Mouse (Mus musculus): Measurements from ENCODE around the gene Crkl. TPM values are rescaled to one million over a fixed set of nuclear protein-coding genes. Genes with fewer than 3 reads are reported as not detected.

Gene Crkl
- 45.6 and 46.2 TPM in 2 replicates for polyA plus RNA-seq (2014; fragmentation: Nextera tagmentation; extraction: Ambion mirVana)

DNA sequence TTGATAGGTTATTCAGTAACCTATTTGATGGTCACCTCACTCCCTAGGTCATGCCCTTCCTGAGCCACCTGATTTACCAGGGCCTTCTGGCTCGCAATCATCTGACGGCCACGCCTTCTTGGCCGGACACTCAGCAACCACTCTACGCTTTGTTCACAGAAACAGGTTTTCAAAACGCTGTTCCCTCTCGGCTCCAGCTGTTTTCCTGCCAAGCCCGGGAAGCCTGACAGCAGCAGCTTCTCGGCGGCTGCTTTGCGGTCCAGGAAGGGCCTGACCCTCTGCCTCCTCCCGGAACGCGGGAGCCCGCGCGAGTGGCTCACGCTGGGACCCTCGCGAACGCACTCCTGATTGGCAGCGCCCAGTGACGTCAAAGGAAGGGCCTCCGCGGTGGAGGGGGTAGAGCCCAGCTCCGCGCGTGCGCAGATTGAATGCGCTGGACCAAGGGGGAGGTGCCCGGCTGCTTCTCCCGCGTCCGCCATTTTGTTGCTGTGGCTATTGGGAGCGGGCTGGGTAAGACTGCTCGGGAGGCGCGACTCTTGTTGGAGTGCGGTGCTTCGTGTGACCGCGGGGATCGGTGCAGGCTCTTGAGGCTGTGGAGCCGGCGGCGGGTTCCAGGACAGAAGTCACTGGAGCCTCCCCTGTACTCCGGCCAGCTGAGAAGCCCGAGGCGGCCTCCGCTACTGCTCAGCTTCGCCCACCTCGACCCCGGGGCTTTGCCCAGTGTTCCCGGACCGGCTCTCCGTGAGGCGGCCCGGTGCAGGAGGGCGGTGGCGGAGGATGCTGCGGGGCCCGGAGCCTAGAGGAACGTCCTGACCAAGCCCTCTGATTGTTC, at the start of gene Crkl:
TSS of gene Crkl (plus strand) at position 447 of the 832 bp plus-strand sequence.
- peak within 1 kb of the TSS; percentile 81 for H3K27ac ChIP-seq (ENCODE audit: low read depth, low read length)
- peak within 1 kb of the TSS; percentile 93 for H3K9ac ChIP-seq (ENCODE audit: low read depth, low read length)
- DNase-seq (ENCODE audit: low spot score) (peak; percentile 99), ATAC-seq (replicated peaks; ENCODE audit: low FRiP score) (peak; percentile 95)
- H3K27me3 ChIP-seq (replicated peaks; ENCODE audit: control insufficient read depth, insufficient read depth, low read length) = no peaks in the 10 kb centered on the region
- H3K4me1 ChIP-seq (replicated peaks; ENCODE audit: control insufficient read depth, insufficient read depth, low read length) = peaks cover 16% of the 10 kb centered on the region
- H3K9me3 ChIP-seq (ENCODE audit: control insufficient read depth, low read length) = no peaks in the 10 kb centered on the region
- peak within 1 kb of the TSS; percentile 89 for H3K4me2 ChIP-seq
- peaks cover 13% of the 10 kb centered on the region; the same call in 1 of the 2 replicates for H3K36me3 ChIP-seq (ENCODE audit: control insufficient read depth, insufficient read depth, low read length)
- H3K4me3 ChIP-seq (ENCODE audit: low read depth, low read length) = peak within 1 kb of the TSS; percentile 90
- WGBS = under 1% methylated on average over 63 of the region's 63 CpGs

GRCm38 (mm10) chr16:17402855-17403254, 48.9 kb upstream of the Crkl start:
- Histone ChIP-seq H3K4me3 (ENCODE audit: low read depth, low read length) (no peak overlapping the region), H3K36me3 (ENCODE audit: control insufficient read depth, insufficient read depth, low read length) (no peaks in the 10 kb centered on the region; the same call in none of the 2 replicates), H3K9me3 (ENCODE audit: control insufficient read depth, low read length) (no peaks in the 10 kb centered on the region), H3K9ac (ENCODE audit: low read depth, low read length) (no peak overlapping the region), H3K4me1 (replicated peaks; ENCODE audit: control insufficient read depth, insufficient read depth, low read length) (peaks cover 15% of the 10 kb centered on the region), H3K27me3 (replicated peaks; ENCODE audit: control insufficient read depth, insufficient read depth, low read length) (no peaks in the 10 kb centered on the region), H3K27ac (ENCODE audit: low read depth, low read length) (no peak overlapping the region), H3K4me2 (no peak overlapping the region)
- DNase-seq (ENCODE audit: low spot score) (no peak), ATAC-seq (replicated peaks; ENCODE audit: low FRiP score) (no peak)
- 72% methylated on average over 1 of the region's 1 CpGs for WGBS

DNA sequence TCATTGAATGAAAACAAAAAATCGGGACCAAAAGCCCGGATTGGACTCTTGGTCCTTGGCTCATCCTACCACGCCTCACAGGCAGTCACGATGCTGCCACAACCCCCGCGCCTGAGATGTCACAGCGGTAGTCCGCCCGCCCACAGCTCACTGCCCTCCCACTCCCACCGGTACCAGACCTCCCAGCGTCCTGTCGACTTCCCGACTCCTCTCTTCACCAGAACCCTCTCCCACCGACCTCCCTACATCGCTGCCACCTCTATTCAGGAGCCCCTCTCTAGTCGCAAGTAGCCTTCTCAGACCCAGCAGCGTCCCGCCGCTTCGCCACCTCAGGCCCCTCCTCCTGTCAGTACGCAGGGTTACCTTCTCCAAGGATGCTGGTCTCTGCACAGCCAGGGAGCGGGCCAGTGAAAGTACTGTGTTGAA, 46.5 kb upstream of the Crkl start:
- Histone ChIP-seq H3K9ac (ENCODE audit: low read depth, low read length) (peak overlapping the region; percentile 73), H3K4me3 (ENCODE audit: low read depth, low read length) (peak overlapping the region; percentile 81), H3K4me2 (peak overlapping the region; percentile 86), H3K9me3 (ENCODE audit: control insufficient read depth, low read length) (no peaks in the 10 kb centered on the region), H3K27me3 (replicated peaks; ENCODE audit: control insufficient read depth, insufficient read depth, low read length) (no peaks in the 10 kb centered on the region), H3K4me1 (replicated peaks; ENCODE audit: control insufficient read depth, insufficient read depth, low read length) (peaks cover 19% of the 10 kb centered on the region), H3K36me3 (ENCODE audit: control insufficient read depth, insufficient read depth, low read length) (no peaks in the 10 kb centered on the region; the same call in 1 of the 2 replicates), H3K27ac (ENCODE audit: low read depth, low read length) (peak overlapping the region; percentile 50)
- DNase-seq (ENCODE audit: low spot score) (no peak), ATAC-seq (replicated peaks; ENCODE audit: low FRiP score) (peak; percentile 71)
- 0% methylated on average over 22 of the region's 22 CpGs for WGBS

DNA sequence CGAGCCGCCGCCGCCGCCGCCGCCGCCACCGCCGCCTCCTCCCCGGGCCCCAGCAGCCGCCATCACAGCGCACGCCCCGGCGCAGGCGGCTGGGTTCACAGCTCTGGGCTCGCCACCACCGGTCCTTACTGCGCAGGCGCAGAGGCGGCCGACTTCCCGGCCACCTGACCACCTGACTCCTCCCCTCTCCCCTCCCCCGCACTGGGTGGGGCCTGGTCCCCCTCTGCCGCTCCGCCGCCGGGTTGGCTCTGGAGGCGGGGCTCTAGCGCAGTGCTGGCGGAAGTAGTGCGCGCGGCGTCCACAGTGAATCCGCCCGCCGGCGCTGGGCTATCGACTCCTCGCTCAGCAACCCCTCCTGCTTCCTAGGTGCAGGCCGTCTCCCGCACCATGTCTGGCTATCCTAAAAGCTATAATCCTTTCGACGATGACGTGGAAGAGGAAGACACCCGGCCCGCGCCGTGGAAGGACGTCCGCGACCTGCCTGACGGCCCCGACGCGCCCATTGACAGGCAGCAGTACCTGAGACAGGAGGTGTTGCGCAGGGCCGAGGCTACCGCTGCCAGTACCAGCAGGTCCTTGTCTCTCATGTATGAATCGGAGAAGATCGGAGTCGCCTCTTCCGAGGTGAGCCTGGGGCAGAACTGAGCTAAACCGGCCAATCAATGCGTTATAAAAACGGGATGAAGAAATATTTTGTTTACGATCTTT, 45.9 kb upstream of the Crkl start, which contains the start of the genes Snap29 and Pi4ka:
TSS of gene Snap29 (plus strand) at position 251 of the 708 bp plus-strand sequence.
TSS of gene Pi4ka (minus strand) at position 579 of the 708 bp plus-strand sequence.
- Histone ChIP-seq H3K4me3 (ENCODE audit: low read depth, low read length) (peak within 1 kb of the TSS; percentile 81), H3K27me3 (replicated peaks; ENCODE audit: control insufficient read depth, insufficient read depth, low read length) (no peaks in the 10 kb centered on the region), H3K4me1 (replicated peaks; ENCODE audit: control insufficient read depth, insufficient read depth, low read length) (peaks cover 22% of the 10 kb centered on the region), H3K9me3 (ENCODE audit: control insufficient read depth, low read length) (no peaks in the 10 kb centered on the region), H3K27ac (ENCODE audit: low read depth, low read length) (peak within 1 kb of the TSS; percentile 59), H3K4me2 (peak within 1 kb of the TSS; percentile 86), H3K36me3 (ENCODE audit: control insufficient read depth, insufficient read depth, low read length) (no peaks in the 10 kb centered on the region; the same call in 1 of the 2 replicates), H3K9ac (ENCODE audit: low read depth, low read length) (peak within 1 kb of the TSS; percentile 75)
- DNase-seq (ENCODE audit: low spot score) (peak; percentile 100), ATAC-seq (replicated peaks; ENCODE audit: low FRiP score) (peak; percentile 97)
- WGBS = 1% methylated on average over 56 of the region's 69 CpGs

GRCm38 (mm10) chr16:17406512-17407231, 45.1 kb upstream of the Crkl start:
- Histone ChIP-seq H3K4me1 (replicated peaks; ENCODE audit: control insufficient read depth, insufficient read depth, low read length) (peaks cover 22% of the 10 kb centered on the region), H3K9me3 (ENCODE audit: control insufficient read depth, low read length) (no peaks in the 10 kb centered on the region), H3K4me2 (peak overlapping the region; percentile 78), H3K27me3 (replicated peaks; ENCODE audit: control insufficient read depth, insufficient read depth, low read length) (no peaks in the 10 kb centered on the region), H3K36me3 (ENCODE audit: control insufficient read depth, insufficient read depth, low read length) (no peaks in the 10 kb centered on the region; the same call in 1 of the 2 replicates), H3K27ac (ENCODE audit: low read depth, low read length) (peak overlapping the region; percentile 59; the same call in 1 of the 2 replicates), H3K9ac (ENCODE audit: low read depth, low read length) (peak overlapping the region; percentile 75), H3K4me3 (ENCODE audit: low read depth, low read length) (peak overlapping the region; percentile 81)
- no peak for ATAC-seq (replicated peaks; ENCODE audit: low FRiP score)
- no peak for DNase-seq (ENCODE audit: low spot score)
- 33% methylated on average over 9 of the region's 9 CpGs for WGBS

DNA sequence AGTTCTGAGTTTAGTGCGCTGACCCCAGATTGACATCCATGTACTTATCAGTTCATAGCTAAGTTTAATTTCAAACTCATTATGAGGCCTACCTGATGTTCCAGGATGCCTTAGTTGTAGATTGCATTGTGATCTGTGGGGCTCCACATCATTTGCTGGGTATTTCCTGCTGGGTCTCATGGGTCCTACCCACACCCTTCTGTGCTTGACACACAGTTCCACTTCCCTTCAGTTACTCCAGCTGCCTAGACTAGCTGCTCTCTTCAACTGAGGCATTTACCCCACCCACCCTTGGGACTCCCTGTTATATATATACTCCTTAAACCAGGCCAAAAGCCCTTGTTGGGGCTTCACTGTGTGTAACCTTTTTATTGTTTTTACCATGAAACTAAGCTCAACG, 42.7 kb upstream of the Crkl start:
- Histone ChIP-seq H3K36me3 (ENCODE audit: control insufficient read depth, insufficient read depth, low read length) (no peaks in the 10 kb centered on the region), H3K27me3 (replicated peaks; ENCODE audit: control insufficient read depth, insufficient read depth, low read length) (no peaks in the 10 kb centered on the region), H3K4me2 (no peak overlapping the region), H3K9me3 (ENCODE audit: control insufficient read depth, low read length) (no peaks in the 10 kb centered on the region), H3K4me3 (ENCODE audit: low read depth, low read length) (no peak overlapping the region), H3K4me1 (replicated peaks; ENCODE audit: control insufficient read depth, insufficient read depth, low read length) (peaks cover 22% of the 10 kb centered on the region), H3K27ac (ENCODE audit: low read depth, low read length) (no peak overlapping the region), H3K9ac (ENCODE audit: low read depth, low read length) (no peak overlapping the region)
- WGBS = 91% methylated on average over 2 of the region's 2 CpGs
- DNase-seq (ENCODE audit: low spot score) = no peak
- no peak for ATAC-seq (replicated peaks; ENCODE audit: low FRiP score)

GRCm38 (mm10) chr16:17410209-17410608, 41.6 kb upstream of the Crkl start:
- H3K27me3 ChIP-seq (replicated peaks; ENCODE audit: control insufficient read depth, insufficient read depth, low read length) = no peaks in the 10 kb centered on the region
- H3K36me3 ChIP-seq (ENCODE audit: control insufficient read depth, insufficient read depth, low read length) = no peaks in the 10 kb centered on the region
- no peak overlapping the region for H3K27ac ChIP-seq (ENCODE audit: low read depth, low read length)
- peaks cover 14% of the 10 kb centered on the region for H3K4me1 ChIP-seq (replicated peaks; ENCODE audit: control insufficient read depth, insufficient read depth, low read length)
- 23% methylated on average over 4 of the region's 4 CpGs for WGBS
- H3K9me3 ChIP-seq (ENCODE audit: control insufficient read depth, low read length) = no peaks in the 10 kb centered on the region
- H3K9ac ChIP-seq (ENCODE audit: low read depth, low read length) = no peak overlapping the region
- H3K4me2 ChIP-seq = peak overlapping the region; percentile 41
- ATAC-seq (replicated peaks; ENCODE audit: low FRiP score) (no peak), DNase-seq (ENCODE audit: low spot score) (no peak)
- H3K4me3 ChIP-seq (ENCODE audit: low read depth, low read length) = no peak overlapping the region

- no peak for ATAC-seq (replicated peaks; ENCODE audit: low FRiP score)
- 89% methylated on average over 3 of the region's 3 CpGs for WGBS
- peaks cover 9% of the 10 kb centered on the region for H3K36me3 ChIP-seq (ENCODE audit: control insufficient read depth, insufficient read depth, low read length)
These were observed 28.8 kb upstream of the Crkl start for GRCm38 (mm10) chr16:17423021-17423420.

More at GRCm38 (mm10) chr16:17423021-17423420, 28.8 kb upstream of the Crkl start:
- DNase-seq (ENCODE audit: low spot score) = no peak
- no peak overlapping the region for H3K4me3 ChIP-seq (ENCODE audit: low read depth, low read length)
- H3K4me1 ChIP-seq (replicated peaks; ENCODE audit: control insufficient read depth, insufficient read depth, low read length) = no peaks in the 10 kb centered on the region
- H3K27ac ChIP-seq (ENCODE audit: low read depth, low read length) = no peak overlapping the region
- H3K9me3 ChIP-seq (ENCODE audit: control insufficient read depth, low read length) = no peaks in the 10 kb centered on the region
- H3K4me2 ChIP-seq = no peak overlapping the region
- no peaks in the 10 kb centered on the region for H3K27me3 ChIP-seq (replicated peaks; ENCODE audit: control insufficient read depth, insufficient read depth, low read length)
- H3K9ac ChIP-seq (ENCODE audit: low read depth, low read length) = no peak overlapping the region

Data from liver, embryonic 11.5 days (tissue).